Mouse (Mus musculus): ENCODE data around the gene Prr18. TPM values are rescaled to one million over a fixed set of nuclear protein-coding genes. Genes with fewer than 3 reads are reported as not detected.
A peak's percentile ranks its signal among the peaks of the same experiment; 100 is the strongest.

Gene Prr18
- polyA plus RNA-seq, 1 experiment from 2014 or later = 0.31 TPM

DNA sequence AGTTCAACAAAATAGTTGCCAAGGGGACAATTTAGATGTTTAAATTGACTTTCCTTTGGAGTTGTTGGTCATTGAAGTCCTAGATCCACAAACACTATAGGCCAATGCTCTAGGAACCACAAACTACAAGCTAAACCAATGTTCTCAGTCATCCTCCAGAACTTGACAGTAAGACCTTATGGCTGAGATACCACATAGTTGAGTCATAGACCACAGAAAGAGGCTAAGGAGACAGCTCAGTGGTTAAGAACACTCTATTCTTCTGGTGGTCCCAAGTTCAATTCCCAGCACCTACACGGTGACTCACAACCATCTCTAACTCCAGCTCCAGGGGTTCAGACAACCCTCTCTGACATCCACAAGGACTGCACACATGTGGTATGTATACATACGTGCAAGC lies 48.2 kb downstream of the Prr18 start:
- DNase-seq (ENCODE audit: low spot score) (no peak), ATAC-seq (replicated peaks; ENCODE audit: insufficient number of reproducible peaks, low FRiP score, low TSS enrichment, low read depth) (no peak)
- no peak overlapping the region for H3K9ac ChIP-seq (replicated peaks; ENCODE audit: low read length)
- peaks cover 21% of the 10 kb centered on the region for H3K27me3 ChIP-seq (ENCODE audit: control insufficient read depth, insufficient read depth, low read length)
- WGBS = 97% methylated on average over 2 of the region's 2 CpGs
- H3K4me3 ChIP-seq (ENCODE audit: low read depth, low read length) = no peak overlapping the region
- H3K9me3 ChIP-seq (replicated peaks; ENCODE audit: control insufficient read depth, low read length) = no peaks in the 10 kb centered on the region
- no peak overlapping the region for H3K27ac ChIP-seq (replicated peaks; ENCODE audit: low read depth, low read length)
- H3K36me3 ChIP-seq (replicated peaks; ENCODE audit: control insufficient read depth, insufficient read depth, low read depth, low read length) = no peaks in the 10 kb centered on the region
- no peak overlapping the region for H3K4me2 ChIP-seq (ENCODE audit: low read depth, low read length)
- H3K4me1 ChIP-seq (ENCODE audit: control insufficient read depth, insufficient read depth, low read length) = no peaks in the 10 kb centered on the region

- no peak overlapping the region for H3K4me2 ChIP-seq (ENCODE audit: low read depth, low read length)
- H3K4me3 ChIP-seq (ENCODE audit: low read depth, low read length) = no peak overlapping the region
- DNase-seq (ENCODE audit: low spot score) (peak; percentile 74), ATAC-seq (replicated peaks; ENCODE audit: insufficient number of reproducible peaks, low FRiP score, low TSS enrichment, low read depth) (no peak)
- H3K27me3 ChIP-seq (ENCODE audit: control insufficient read depth, insufficient read depth, low read length) = peaks cover 26% of the 10 kb centered on the region
- no peak overlapping the region for H3K27ac ChIP-seq (replicated peaks; ENCODE audit: low read depth, low read length)
- no peaks in the 10 kb centered on the region for H3K4me1 ChIP-seq (ENCODE audit: control insufficient read depth, insufficient read depth, low read length)
- no peaks in the 10 kb centered on the region for H3K9me3 ChIP-seq (replicated peaks; ENCODE audit: control insufficient read depth, low read length)
- WGBS = 2% methylated on average over 13 of the region's 13 CpGs
- no peak overlapping the region for H3K9ac ChIP-seq (replicated peaks; ENCODE audit: low read length)
- H3K36me3 ChIP-seq (replicated peaks; ENCODE audit: control insufficient read depth, insufficient read depth, low read depth, low read length) = no peaks in the 10 kb centered on the region
Measured at GRCm38 (mm10) chr17:8388463-8388862, 51.2 kb downstream of the Prr18 start.

DNA sequence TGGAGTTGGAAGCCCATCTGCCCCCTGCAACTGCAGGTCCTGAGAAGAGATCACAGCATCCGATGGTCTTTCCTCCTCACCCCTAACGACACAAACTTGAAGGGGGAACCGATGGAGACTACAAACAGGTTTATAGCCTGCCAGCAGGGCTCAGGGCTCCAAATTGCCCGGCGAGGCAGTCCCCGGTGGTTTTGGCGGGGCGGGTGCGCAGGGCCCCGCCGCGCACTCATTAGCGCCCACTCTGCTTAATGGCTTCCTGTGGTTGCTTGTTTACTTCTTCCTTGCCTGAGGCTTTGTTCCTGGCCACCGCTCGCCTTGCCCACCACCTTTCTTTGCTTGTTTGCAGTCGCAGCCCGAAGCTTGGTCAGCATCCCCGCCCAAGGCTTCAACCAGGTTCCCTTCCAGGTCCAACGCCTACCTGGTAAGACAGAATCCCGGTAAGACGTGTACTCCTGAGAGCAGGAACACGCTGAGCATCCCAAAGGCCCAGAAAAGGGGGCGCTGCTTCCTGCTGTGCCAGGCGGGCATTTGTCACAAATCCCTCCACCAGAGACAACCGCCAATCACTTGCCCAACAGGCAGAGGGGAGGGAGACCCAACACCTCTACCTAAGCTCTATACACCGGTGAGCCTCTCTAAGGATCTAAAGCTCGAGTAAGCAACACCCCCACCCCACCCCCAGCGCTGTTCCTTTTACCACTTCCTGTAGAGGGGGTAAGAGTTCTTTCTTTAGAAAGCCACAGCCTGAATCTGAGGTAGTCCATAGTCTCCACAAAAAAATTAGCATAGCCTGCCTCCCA lies 51.9 kb downstream of the Prr18 start:
- no peak overlapping the region for H3K4me3 ChIP-seq (ENCODE audit: low read depth, low read length)
- H3K36me3 ChIP-seq (replicated peaks; ENCODE audit: control insufficient read depth, insufficient read depth, low read depth, low read length) = no peaks in the 10 kb centered on the region
- H3K27me3 ChIP-seq (ENCODE audit: control insufficient read depth, insufficient read depth, low read length) = peaks cover 26% of the 10 kb centered on the region
- no peak overlapping the region for H3K9ac ChIP-seq (replicated peaks; ENCODE audit: low read length)
- no peaks in the 10 kb centered on the region for H3K4me1 ChIP-seq (ENCODE audit: control insufficient read depth, insufficient read depth, low read length)
- WGBS = 1% methylated on average over 28 of the region's 28 CpGs
- no peaks in the 10 kb centered on the region for H3K9me3 ChIP-seq (replicated peaks; ENCODE audit: control insufficient read depth, low read length)
- no peak for DNase-seq (ENCODE audit: low spot score)
- no peak for ATAC-seq (replicated peaks; ENCODE audit: insufficient number of reproducible peaks, low FRiP score, low TSS enrichment, low read depth)
- H3K27ac ChIP-seq (replicated peaks; ENCODE audit: low read depth, low read length) = no peak overlapping the region
- peak overlapping the region; percentile 5 for H3K4me2 ChIP-seq (ENCODE audit: low read depth, low read length)

- Histone ChIP-seq H3K4me1 (ENCODE audit: control insufficient read depth, insufficient read depth, low read length) (no peaks in the 10 kb centered on the region), H3K9me3 (replicated peaks; ENCODE audit: control insufficient read depth, low read length) (no peaks in the 10 kb centered on the region), H3K27ac (replicated peaks; ENCODE audit: low read depth, low read length) (no peak overlapping the region), H3K27me3 (ENCODE audit: control insufficient read depth, insufficient read depth, low read length) (peaks cover 26% of the 10 kb centered on the region), H3K9ac (replicated peaks; ENCODE audit: low read length) (no peak overlapping the region), H3K4me3 (ENCODE audit: low read depth, low read length) (no peak overlapping the region), H3K36me3 (replicated peaks; ENCODE audit: control insufficient read depth, insufficient read depth, low read depth, low read length) (no peaks in the 10 kb centered on the region), H3K4me2 (ENCODE audit: low read depth, low read length) (no peak overlapping the region; the same call in 1 of the 2 replicates)
- no peak for DNase-seq (ENCODE audit: low spot score)
- no peak for ATAC-seq (replicated peaks; ENCODE audit: insufficient number of reproducible peaks, low FRiP score, low TSS enrichment, low read depth)
- WGBS = 3% methylated on average over 10 of the region's 10 CpGs
Measured at GRCm38 (mm10) chr17:8389790-8390095, 52.5 kb downstream of the Prr18 start.

- H3K9ac ChIP-seq (replicated peaks; ENCODE audit: low read length) = no peak overlapping the region
- no peak overlapping the region for H3K27ac ChIP-seq (replicated peaks; ENCODE audit: low read depth, low read length)
- H3K4me2 ChIP-seq (ENCODE audit: low read depth, low read length) = no peak overlapping the region
- H3K4me3 ChIP-seq (ENCODE audit: low read depth, low read length) = no peak overlapping the region
- DNase-seq (ENCODE audit: low spot score) (no peak), ATAC-seq (replicated peaks; ENCODE audit: insufficient number of reproducible peaks, low FRiP score, low TSS enrichment, low read depth) (no peak)
- H3K27me3 ChIP-seq (ENCODE audit: control insufficient read depth, insufficient read depth, low read length) = peaks cover 26% of the 10 kb centered on the region
- no peaks in the 10 kb centered on the region for H3K4me1 ChIP-seq (ENCODE audit: control insufficient read depth, insufficient read depth, low read length)
- WGBS = 55% methylated on average over 4 of the region's 4 CpGs
- H3K9me3 ChIP-seq (replicated peaks; ENCODE audit: control insufficient read depth, low read length) = no peaks in the 10 kb centered on the region
- no peaks in the 10 kb centered on the region for H3K36me3 ChIP-seq (replicated peaks; ENCODE audit: control insufficient read depth, insufficient read depth, low read depth, low read length)
Measured at GRCm38 (mm10) chr17:8390487-8390886, 53.2 kb downstream of the Prr18 start.

Other genes starting within 250 kb of the Prr18 start
- 0.25 and 0.57 TPM in 2 replicates for gene Gm49673, start 189.7 kb upstream of the Prr18 start, polyA plus RNA-seq (2014; fragmentation: Nextera tagmentation; extraction: Ambion mirVana)
- gene Rnaset2a, start 189.4 kb upstream of the Prr18 start, polyA plus RNA-seq (2014; fragmentation: Nextera tagmentation; extraction: Ambion mirVana) = 16.4 and 18.0 TPM in 2 replicates
- gene Fgfr1op, start 172.0 kb upstream of the Prr18 start, polyA plus RNA-seq (2014; fragmentation: Nextera tagmentation; extraction: Ambion mirVana) = 58.8 and 65.7 TPM in 2 replicates
- not detected in 2 replicates for gene Ccr6, start 101.4 kb upstream of the Prr18 start, polyA plus RNA-seq (2014; fragmentation: Nextera tagmentation; extraction: Ambion mirVana)
- gene Mpc1, start 54.6 kb upstream of the Prr18 start, polyA plus RNA-seq (2014; fragmentation: Nextera tagmentation; extraction: Ambion mirVana) = 106 and 124 TPM in 2 replicates
- gene Sft2d1, start 26.4 kb upstream of the Prr18 start, polyA plus RNA-seq (2014; fragmentation: Nextera tagmentation; extraction: Ambion mirVana) = 47.5 and 48.3 TPM in 2 replicates
- gene T2, start 18.5 kb downstream of the Prr18 start, polyA plus RNA-seq (2014; fragmentation: Nextera tagmentation; extraction: Ambion mirVana) = 0.74 and 1.2 TPM in 2 replicates
- gene T, start 97.0 kb downstream of the Prr18 start, polyA plus RNA-seq (2014; fragmentation: Nextera tagmentation; extraction: Ambion mirVana) = 0.27 and 0.50 TPM in 2 replicates
- 1.9 and 3.0 TPM in 2 replicates for gene Pde10a, start 187.9 kb downstream of the Prr18 start, polyA plus RNA-seq (2014; fragmentation: Nextera tagmentation; extraction: Ambion mirVana)
- gene Gm17087, start 229.5 kb downstream of the Prr18 start, polyA plus RNA-seq (2014; fragmentation: Nextera tagmentation; extraction: Ambion mirVana) = not detected in 2 replicates

All from embryonic facial prominence, embryonic 11.5 days (tissue).